Mouse (Mus musculus): ENCODE data around the gene Taar8c.

Taar8c gene

GRCm38 (mm10) chr10:24058986-24059385, 42.7 kb downstream of the Taar8c start:
- DNase-seq (ENCODE audit: low spot score) = no peak

GRCm38 (mm10) chr10:24052039-24052438, 49.7 kb downstream of the Taar8c start:
- DNase-seq (ENCODE audit: low spot score) = no peak

Measured in urinary bladder, postnatal 25 days (tissue).